Mouse (Mus musculus) T-cell, adult 2 months (primary cell): ENCODE measurements around the gene Rarres2.
A peak's percentile ranks its signal among the peaks of the same experiment; 100 is the strongest.

ENCODE experiments used
- DNase-seq: peaks from one replicate; pipeline ENCODE4 v3.0.0; 2022; ENCODE audit warnings: low spot score

The Rarres2 gene

DNA sequence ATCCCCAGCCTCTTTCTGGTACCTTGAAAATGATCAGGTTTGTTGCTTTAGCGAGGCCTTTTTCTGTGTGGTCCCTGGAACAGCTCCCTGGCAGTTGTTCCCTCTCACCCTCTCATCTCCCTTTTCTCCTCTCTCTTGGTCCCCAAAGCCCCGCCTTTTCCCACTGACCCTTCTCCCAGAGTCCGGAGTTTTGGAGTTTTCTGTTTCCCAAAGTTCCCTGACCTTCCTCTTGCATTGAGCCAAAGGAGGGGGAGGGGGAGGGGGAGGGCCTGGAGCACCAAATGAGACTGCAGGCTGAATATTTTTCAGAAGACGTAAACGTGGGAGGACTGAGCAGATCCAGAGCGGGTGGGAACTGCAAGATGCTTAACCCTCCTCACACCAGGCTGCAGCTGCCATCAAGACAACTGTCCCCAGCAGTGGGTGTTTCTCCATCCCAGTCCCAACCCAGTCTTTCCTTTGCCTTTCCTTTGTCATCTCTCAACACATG is at the start of gene Rarres2:
Rarres2 (minus strand) TSS at position 218 of the 490 bp plus-strand sequence.
- no peak for DNase-seq

DNA sequence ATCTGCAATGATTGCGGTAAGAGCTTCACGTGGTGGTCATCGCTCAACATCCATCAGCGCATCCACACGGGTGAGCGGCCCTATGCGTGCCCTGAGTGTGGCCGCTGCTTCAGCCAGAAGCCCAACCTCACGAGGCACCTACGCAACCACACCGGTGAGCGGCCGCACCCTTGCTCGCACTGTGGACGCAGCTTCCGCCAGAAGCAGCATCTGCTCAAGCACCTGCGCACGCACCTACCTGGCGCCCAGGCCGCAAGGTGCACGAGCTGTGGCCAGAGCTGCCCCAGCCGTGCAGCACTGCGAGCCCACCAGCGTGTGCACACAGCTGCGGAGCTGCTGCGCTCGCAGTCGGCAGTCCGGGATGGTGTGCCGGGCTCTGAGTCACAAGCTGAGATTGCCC is 47.4 kb upstream of the Rarres2 start:
- DNase-seq = no peak

DNA sequence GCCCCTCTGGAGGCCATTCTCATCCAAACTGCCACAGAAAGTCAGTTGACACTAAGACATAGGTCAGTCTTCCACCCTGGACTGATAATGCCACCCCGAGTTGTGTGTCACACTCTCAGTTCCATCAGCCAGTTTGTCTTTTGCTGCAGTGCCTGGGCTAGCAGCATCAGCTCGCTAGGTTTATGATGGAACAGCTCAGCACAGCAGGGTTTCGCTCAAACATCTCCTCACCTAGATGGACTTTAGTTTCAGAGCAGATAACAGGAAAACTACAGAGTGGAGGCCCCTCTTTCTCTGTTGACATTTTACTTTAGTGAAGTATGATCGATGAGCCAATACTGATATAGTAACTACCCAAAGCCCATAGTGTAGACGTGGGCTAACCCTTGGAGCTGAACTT is 42.2 kb upstream of the Rarres2 start:
- DNase-seq = no peak

DNA sequence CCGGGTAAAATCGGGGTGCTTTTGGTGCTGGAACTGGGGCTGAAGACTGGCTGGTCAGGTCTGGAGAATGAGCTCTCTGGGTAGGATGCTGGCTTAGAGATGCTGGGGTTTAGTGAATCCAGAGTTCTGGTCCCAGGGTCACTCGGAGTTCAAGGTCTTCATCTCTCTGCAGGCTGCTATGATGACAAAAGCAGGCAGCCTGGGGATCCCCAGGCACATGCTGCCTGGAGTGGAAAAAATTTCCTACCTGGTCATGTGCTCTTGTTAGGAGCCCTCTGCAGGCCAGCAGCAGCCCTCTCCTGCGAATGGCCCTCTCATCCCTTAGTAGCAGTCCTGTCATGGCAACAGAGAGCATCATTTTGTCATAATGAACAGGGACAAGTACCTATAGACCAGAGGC is 40.9 kb upstream of the Rarres2 start:
- no peak for DNase-seq

- DNase-seq = no peak
These were observed 38.1 kb upstream of the Rarres2 start for GRCm38 (mm10) chr6:48610657-48611056.

DNA sequence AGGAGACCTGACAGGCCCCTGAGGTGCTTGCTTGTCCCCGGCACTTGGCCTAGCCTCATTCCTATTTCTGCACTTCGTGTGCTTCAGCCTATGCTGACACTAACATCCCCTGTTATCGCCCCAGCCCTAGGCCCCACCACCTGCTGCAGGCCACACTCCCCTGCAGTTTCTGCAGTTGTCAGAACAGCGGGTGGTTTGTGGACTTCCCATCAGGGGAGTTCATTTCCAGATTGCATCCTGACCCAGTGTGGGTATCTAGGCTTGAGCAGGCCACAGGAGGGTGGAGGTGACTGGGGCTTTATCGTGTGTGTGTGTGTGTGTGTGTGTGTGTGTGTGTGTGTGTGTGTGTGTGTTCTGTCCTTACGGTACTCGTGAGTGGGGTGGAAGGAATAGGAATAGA is 36.9 kb upstream of the Rarres2 start:
- no peak for DNase-seq

DNA sequence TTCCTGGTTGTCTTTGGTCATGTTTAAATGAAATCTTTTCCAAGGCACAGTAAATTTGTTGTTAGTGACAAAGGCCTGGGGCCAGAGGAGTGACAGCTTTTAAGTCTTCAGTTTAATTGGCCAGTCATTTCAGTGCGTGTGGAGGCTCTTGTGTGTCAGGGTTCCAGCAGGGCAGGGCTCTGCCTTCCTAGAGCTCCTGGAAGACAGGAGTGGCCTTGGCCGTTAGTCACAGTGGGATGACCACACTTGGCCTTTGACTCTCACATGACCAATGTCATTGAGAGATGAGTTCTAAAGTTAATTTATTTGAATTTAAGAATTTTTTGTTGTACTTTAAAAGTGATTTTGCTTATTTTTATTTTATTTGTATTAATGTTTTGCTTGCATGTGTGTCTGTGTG is 35.5 kb upstream of the Rarres2 start:
- no peak for DNase-seq

DNA sequence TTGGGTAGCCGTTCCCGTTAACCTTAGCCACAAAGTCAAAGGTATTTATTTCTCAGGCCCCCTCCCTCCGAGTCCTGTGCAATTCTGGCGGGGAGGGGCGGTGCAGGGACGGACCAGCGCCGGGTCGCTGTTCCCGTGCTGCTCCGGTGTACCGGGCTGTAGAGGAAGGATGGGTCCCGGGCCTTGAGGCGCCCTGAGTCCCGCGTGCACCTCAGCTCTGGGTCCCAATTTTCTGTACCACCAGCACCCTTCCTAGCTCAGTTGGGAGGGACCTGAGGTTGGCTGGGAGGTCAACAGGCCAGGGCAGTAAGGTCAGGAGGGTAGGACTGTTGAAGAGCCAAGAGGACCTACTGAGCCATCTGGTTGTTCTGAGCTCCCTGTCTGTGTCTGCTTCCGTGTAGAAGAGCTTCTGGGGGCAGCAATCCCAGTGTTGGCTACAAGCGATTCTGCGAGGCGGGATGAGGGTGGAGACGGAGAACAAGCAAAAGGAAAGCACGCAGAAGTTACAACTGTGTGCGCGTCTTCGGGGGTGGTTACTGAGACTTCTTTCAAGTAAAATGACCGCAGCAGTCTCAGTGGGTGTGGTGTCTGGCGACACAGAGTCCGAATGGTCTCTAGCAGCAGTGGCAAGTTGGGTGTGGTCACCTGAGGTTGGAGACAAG is 29.6 kb upstream of the Rarres2 start:
- peak; percentile 8 for DNase-seq

GRCm38 (mm10) chr6:48601271-48602079 is 28.9 kb upstream of the Rarres2 start, which contains the start of gene Zfp775:
Gene Zfp775, plus strand, starts transcription at chr6:48602063.
- peak; percentile 90 for DNase-seq

- DNase-seq = no peak
These were observed 28.0 kb upstream of the Rarres2 start for GRCm38 (mm10) chr6:48600594-48600993.

DNA sequence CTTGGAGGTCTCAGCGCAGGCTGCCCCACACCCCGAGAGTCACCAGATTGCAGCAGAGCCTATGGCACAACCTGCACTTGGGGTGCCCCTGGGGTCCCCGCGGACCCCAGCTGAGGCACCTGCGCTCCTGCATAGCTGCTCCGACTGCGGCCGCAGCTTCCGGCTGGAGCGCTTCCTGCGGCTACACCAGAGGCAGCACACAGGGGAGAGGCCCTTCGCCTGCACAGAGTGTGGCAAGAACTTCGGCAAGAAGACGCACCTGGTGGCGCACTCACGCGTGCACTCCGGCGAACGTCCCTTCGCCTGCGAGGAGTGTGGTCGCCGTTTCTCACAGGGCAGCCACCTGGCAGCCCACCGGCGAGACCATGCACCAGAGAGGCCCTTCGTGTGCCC is 24.6 kb upstream of the Rarres2 start:
- no peak for DNase-seq

DNA sequence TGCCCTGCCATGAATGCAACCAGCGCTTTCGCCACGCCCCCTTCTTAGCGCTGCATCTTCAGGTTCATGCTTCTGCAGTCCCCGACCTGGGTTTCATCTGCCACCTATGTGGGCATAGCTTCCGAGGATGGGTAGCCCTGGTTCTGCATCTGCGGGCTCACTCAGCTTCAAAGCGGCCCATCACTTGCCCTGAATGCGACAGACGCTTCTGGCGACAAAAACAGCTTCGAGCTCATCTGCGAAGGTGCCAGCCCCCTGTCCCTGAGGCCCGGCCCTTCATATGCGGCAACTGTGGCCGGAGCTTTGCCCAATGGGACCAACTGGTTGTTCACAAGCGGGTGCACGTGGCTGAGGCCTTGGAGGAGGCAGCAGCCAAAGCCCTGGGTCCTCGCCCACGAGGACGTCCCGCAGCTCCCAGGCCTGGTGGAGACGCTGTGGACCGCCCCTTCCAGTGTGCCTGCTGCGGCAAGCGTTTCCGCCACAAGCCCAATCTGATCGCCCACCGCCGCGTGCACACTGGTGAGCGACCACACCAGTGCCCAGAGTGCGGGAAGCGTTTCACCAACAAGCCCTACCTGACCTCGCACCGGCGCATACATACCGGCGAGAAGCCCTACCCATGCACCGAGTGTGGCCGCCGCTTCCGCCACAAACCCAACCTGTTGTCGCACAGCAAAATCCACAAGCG is 24.1 kb upstream of the Rarres2 start:
- DNase-seq = no peak

- DNase-seq = no peak
These were observed 22.7 kb upstream of the Rarres2 start for GRCm38 (mm10) chr6:48595278-48595677.

DNA sequence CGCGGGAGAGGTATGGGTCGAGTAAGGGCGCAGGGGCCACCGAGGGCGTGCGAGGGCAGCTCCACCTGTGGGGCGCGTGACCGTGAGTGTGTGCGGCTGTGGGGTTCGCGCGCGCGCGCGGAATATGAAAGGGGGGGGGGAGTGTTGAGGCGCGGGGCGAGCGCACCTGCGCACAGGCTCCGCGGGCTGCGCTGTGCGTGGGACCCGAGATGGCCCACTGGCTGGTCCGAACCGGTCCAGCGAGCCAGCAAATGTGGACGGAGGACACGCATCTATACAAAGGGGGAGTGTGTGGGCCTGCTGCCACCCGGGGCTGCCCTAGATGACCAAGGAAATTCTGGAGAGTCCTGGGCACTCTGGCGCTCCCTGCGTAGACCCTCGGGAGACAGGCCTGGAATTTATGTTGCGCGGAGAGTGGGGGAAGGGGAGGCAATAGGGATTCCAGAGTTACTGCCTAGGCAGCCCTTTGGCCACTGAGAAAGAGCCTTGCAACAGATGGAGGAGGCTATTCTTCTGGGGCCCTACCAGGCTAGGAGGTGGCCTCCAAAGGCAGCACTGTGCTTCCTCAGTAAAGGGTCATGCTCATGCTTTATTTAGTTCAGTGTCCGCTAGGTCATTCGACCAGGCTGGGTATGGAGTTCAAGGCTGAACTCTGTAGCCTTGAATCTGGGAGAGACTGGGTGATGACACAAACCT is 21.6 kb upstream of the Rarres2 start:
- no peak for DNase-seq

- DNase-seq = peak; percentile 50
These were observed 20.8 kb upstream of the Rarres2 start, which contains the start of the genes Repin1 and Gm44965 for GRCm38 (mm10) chr6:48593158-48594042. Gene Repin1, plus strand, starts transcription at chr6:48593883. Gene Gm44965, plus strand, starts transcription at chr6:48593941.

DNA sequence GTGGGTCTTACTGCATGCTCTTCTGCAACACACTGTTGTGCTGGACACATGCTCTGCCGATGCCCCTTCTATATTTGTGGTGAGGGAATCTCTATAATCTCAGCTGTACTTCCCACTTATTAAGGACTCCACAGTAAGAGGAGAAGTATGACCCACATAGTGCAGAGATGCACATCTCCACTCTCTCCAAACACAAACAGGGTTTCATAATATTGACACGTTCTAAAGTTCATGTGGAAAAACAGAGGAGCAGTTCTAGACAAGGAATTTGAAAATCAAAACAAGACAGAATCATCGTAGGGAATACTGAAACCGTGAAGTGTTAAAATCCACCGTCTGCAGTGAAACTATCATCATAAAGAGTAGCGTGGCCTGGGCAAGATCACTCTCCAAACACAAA is 19.3 kb upstream of the Rarres2 start:
- no peak for DNase-seq

DNA sequence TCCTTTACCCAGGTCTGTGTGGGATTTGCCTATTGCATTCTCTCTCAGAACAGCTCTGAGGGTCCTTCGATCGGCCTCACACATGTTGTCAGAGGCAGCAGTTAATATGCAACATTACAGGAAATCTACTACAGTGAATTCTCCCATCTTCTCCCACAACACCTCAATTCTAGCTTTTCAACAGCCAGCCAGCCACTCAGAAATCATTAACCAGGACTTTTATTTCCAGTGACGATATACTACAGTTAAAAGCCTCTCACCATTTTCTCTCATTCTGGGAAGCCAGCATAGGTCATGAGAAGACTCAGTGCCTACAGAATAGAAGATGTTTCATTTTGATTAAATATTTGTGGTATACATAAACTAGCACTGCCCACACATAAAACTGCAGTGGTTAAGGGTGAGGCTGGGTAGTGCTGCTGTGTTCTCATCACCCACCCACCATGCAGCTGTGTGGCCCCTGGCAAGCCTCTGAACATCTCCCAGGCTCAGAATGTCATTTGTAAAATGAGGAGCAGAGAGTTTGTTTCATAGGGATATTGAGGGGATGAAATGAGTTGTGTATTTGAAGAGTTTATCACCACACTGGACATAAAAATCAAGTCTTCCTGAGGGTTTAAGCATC is 18.7 kb upstream of the Rarres2 start:
- no peak for DNase-seq

- DNase-seq = no peak
These were observed 16.7 kb upstream of the Rarres2 start, which contains the start of gene Gm45021 for GRCm38 (mm10) chr6:48589194-48589750. Gene Gm45021, plus strand, starts transcription at chr6:48589610.

- peak; percentile 43 for DNase-seq
These were observed 9.4 kb upstream of the Rarres2 start for GRCm38 (mm10) chr6:48582037-48582436.

DNA sequence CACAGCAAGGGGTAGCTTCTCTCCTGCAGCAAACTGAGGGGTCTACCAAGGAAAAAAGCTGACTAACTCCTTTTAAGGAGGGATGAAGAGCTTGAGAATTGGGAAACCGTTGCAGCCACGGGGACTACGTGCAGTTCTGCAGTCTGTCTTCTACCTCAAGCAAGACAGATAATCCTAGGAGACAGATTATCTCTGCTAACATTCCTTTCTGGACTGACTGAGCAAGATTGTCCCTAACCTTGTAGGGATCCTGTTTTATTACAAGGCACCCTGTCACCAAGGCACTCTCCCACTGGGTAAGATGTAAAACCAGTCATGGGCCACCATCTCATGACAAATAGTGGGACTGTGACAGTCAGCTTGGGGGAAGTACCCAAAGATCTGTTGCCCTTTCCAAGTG is 8.7 kb upstream of the Rarres2 start:
- no peak for DNase-seq
